Mouse (Mus musculus) MEL (cell line): ENCODE data around the gene Tbc1d30.

Source experiments
- CHD2 ChIP-seq: IDR thresholded peaks from 2 replicates; pipeline ENCODE4 v1.6.1; 2011; ENCODE audit warnings: low read length, improper control_type of control experiment
- CTCF ChIP-seq, 3 experiments: IDR thresholded peaks in 2 of 3; conservative IDR thresholded peaks in 1 of 3; 2 replicates each; pipeline ENCODE4 v1.5.1; 2011 to 2012; ENCODE audit warnings: low read length in 3 of 3, low read depth in 2 of 3, mild to moderate bottlenecking in 2 of 3, improper control_type of control experiment in 1 of 3, inconsistent platforms in 1 of 3, mixed read lengths in 1 of 3, moderate library complexity in 1 of 3; ENCODE audit not compliant: control insufficient read depth in 1 of 3, insufficient read depth in 1 of 3, poor library complexity in 1 of 3, severe bottlenecking in 1 of 3
- EP300 ChIP-seq, 2 experiments: IDR thresholded peaks; 2 replicates each; pipeline ENCODE4 v1.6.1; 2011; ENCODE audit warnings: improper control_type of control experiment in 2 of 2, low read length in 2 of 2, low read depth in 1 of 2, mild to moderate bottlenecking in 1 of 2
- JUND ChIP-seq: IDR thresholded peaks from 2 replicates; pipeline ENCODE4 v1.6.1; 2011; ENCODE audit warnings: low read depth, mild to moderate bottlenecking, improper control_type of control experiment, low read length
- MAFK ChIP-seq: IDR thresholded peaks from 2 replicates; pipeline ENCODE4 v1.6.1; 2011; ENCODE audit warnings: low read depth, mild to moderate bottlenecking, low read length, improper control_type of control experiment, borderline replicate concordance
- MEF2A ChIP-seq: IDR thresholded peaks from 2 replicates; pipeline ENCODE4 v1.6.1; 2014; ENCODE audit warnings: low read depth, mild to moderate bottlenecking, inconsistent platforms, low read length, improper control_type of control experiment; ENCODE audit not compliant: poor library complexity, insufficient replicate concordance, severe bottlenecking; ENCODE audit errors: extremely low read depth
- MYC ChIP-seq: IDR thresholded peaks from 2 replicates; pipeline ENCODE4 v1.6.1; 2011; ENCODE audit warnings: low read depth, mild to moderate bottlenecking, low read length, improper control_type of control experiment, moderate library complexity
- NELFE ChIP-seq: IDR thresholded peaks from 2 replicates; pipeline ENCODE4 v1.6.1; 2011; ENCODE audit warnings: low read depth, low read length, improper control_type of control experiment
- POLR2A ChIP-seq, 2 experiments: IDR thresholded peaks; 2 replicates each; pipeline ENCODE4 v1.6.1; 2011 to 2012; ENCODE audit warnings: low read length in 2 of 2, mild to moderate bottlenecking in 2 of 2, control low read depth in 1 of 2, improper control_type of control experiment in 1 of 2, low read depth in 1 of 2, moderate library complexity in 1 of 2; ENCODE audit not compliant: control insufficient read depth in 1 of 2, insufficient read depth in 1 of 2, poor library complexity in 1 of 2
- SMC3 ChIP-seq: IDR thresholded peaks from 2 replicates; pipeline ENCODE4 v1.6.1; 2011; ENCODE audit warnings: low read depth, low read length, improper control_type of control experiment
- TAL1 ChIP-seq: IDR thresholded peaks from 2 replicates; pipeline ENCODE4 v1.6.1; 2012; ENCODE audit warnings: mild to moderate bottlenecking, inconsistent platforms, low read length, moderate library complexity, mixed read lengths
- TBP ChIP-seq: IDR thresholded peaks from 2 replicates; pipeline ENCODE4 v1.8.0; 2011; ENCODE audit warnings: low read depth, low read length, improper control_type of control experiment
- TCF12 ChIP-seq: IDR thresholded peaks from 2 replicates; pipeline ENCODE4 v1.6.1; 2014; ENCODE audit warnings: low read depth, mild to moderate bottlenecking, inconsistent platforms, low read length, improper control_type of control experiment, moderate library complexity
- ZC3H11A ChIP-seq: IDR thresholded peaks from 2 replicates; pipeline ENCODE4 v1.6.1; 2012; ENCODE audit warnings: low read depth, mild to moderate bottlenecking, inconsistent platforms, low read length, improper control_type of control experiment

- TF ChIP-seq EP300 (IDR thresholded peaks at IDR 0.05; ENCODE audit: low read depth in 1 of 2, low read length in 2 of 2) (no peak), ZC3H11A (no peak), POLR2A (IDR thresholded peaks at IDR 0.05; ENCODE audit: control insufficient read depth in 1 of 2, insufficient read depth in 1 of 2, low read depth in 1 of 2, low read length in 2 of 2, poor library complexity in 1 of 2) (no peak), SMC3 (no peak), JUND (no peak), CTCF (IDR thresholded peaks at IDR 0.05 in 2 of 3, conservative IDR thresholded peaks at IDR 0.05 in 1 of 3; ENCODE audit: control insufficient read depth in 1 of 3, insufficient read depth in 1 of 3, low read depth in 2 of 3, low read length in 3 of 3, poor library complexity in 1 of 3, severe bottlenecking in 1 of 3) (no peak), TBP (no peak), CHD2 (no peak), MEF2A (no peak), MAFK (no peak), NELFE (no peak), TCF12 (no peak), MYC (no peak), TAL1 (no peak)
These were observed 8.8 kb downstream of the Tbc1d30 start for GRCm38 (mm10) chr10:121342260-121342659.
